Mouse (Mus musculus): ENCODE results near the gene Mlst8. TPM values are rescaled to one million over a fixed set of nuclear protein-coding genes. Genes with fewer than 3 reads are reported as not detected.

Gene Mlst8
- total and polyA plus RNA-seq, 3 experiments: 10.0 to 24.7 (median 14.0) TPM

DNA sequence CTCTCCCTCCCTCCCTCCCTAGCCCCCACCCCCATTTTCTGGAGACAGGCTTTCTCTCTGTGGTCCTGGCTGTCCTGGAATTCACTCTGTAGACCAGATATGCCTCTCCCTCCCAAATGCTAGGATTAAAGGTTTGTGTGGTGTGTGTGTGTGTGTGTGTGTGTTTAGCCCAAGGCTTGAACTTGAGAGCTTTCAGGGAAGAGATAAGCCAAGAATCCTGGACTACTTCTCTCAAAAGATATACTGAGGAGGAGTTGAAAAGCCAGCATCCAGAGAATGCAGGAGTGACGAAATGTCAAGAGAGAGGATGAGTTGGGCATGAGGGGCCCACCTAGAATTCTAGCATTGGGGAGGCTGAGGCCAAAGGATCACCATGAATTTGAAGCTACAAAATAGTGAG, 15.9 kb downstream of the Mlst8 start:
- Histone ChIP-seq H3K9me3 (replicated peaks; ENCODE audit: low read length) (no peaks in the 10 kb centered on the region), H3K4me2 (ENCODE audit: insufficient read depth, low read depth, poor library complexity, severe bottlenecking) (no peak overlapping the region), H3K4me3 (replicated peaks in 1 of 3; ENCODE audit: low read depth in 2 of 3, low read length in 2 of 3, poor library complexity in 1 of 3) (no peak overlapping the region), H3K36me3 (replicated peaks in 1 of 2; ENCODE audit: control insufficient read depth in 1 of 2, insufficient read depth in 1 of 2, low read length in 1 of 2) (peaks cover 3 to 18% of the 10 kb centered on the region in 2 experiments), H3K27me3 (replicated peaks) (no peaks in the 10 kb centered on the region), H3K4me1 (ENCODE audit: control insufficient read depth in 1 of 2, insufficient read depth in 2 of 2) (peaks cover 4 to 7% of the 10 kb centered on the region in 2 experiments; a peak in 2 of 4 replicates), H3K79me2 (replicated peaks; ENCODE audit: control insufficient read depth, extremely low read depth, insufficient read depth, poor library complexity, severe bottlenecking) (no peaks in the 10 kb centered on the region), H3K9ac (ENCODE audit: insufficient read depth, low read depth) (no peak overlapping the region), H3K27ac (ENCODE audit: insufficient read depth, low read depth) (no peak overlapping the region)
- dilution Hi-C loops (cut with MboI; ENCODE audit: extremely low pct_ligation_motif_present, extremely low pct_unique_long_range_greater_than_20kb, low sequenced_read_pairs): no loop called here
- TF ChIP-seq MAFK (IDR thresholded peaks at IDR 0.05; ENCODE audit: insufficient replicate concordance, low read length): no peak
- TF ChIP-seq SMC3 (IDR thresholded peaks at IDR 0.05; ENCODE audit: low read depth, low read length): no peak
- TF ChIP-seq RAD21 (IDR thresholded peaks at IDR 0.05; ENCODE audit: low read depth, low read length): no peak
- no peak for TF ChIP-seq MYC (IDR thresholded peaks at IDR 0.05; ENCODE audit: low read depth, low read length)
- no peak for TF ChIP-seq GABPA (IDR thresholded peaks at IDR 0.05; ENCODE audit: insufficient replicate concordance, low read depth, low read length)
- TF ChIP-seq NRF1 (IDR thresholded peaks at IDR 0.05; ENCODE audit: low read depth, low read length): no peak
- no peak for TF ChIP-seq ZNF384 (IDR thresholded peaks at IDR 0.05; ENCODE audit: low read depth, low read length)
- TF ChIP-seq NELFE (IDR thresholded peaks at IDR 0.05; ENCODE audit: low read depth, low read length): no peak
- no peak for TF ChIP-seq MAX (IDR thresholded peaks at IDR 0.05; ENCODE audit: low read length)
- no peak for TF ChIP-seq USF2 (conservative IDR thresholded peaks at IDR 0.05; ENCODE audit: low read depth, low read length)
- no peak for TF ChIP-seq KAT2A (IDR thresholded peaks at IDR 0.05; ENCODE audit: insufficient replicate concordance, low read length)
- no peak for TF ChIP-seq RCOR1 (conservative IDR thresholded peaks at IDR 0.05; ENCODE audit: low read depth, low read length)
- DNase-seq (ENCODE audit: extremely low read depth): no peak
- in situ Hi-C loops (cut with MboI; ENCODE audit: low pct_ligation_motif_present, low pct_unique_long_range_greater_than_20kb, low sequenced_read_pairs): no loop called here

DNA sequence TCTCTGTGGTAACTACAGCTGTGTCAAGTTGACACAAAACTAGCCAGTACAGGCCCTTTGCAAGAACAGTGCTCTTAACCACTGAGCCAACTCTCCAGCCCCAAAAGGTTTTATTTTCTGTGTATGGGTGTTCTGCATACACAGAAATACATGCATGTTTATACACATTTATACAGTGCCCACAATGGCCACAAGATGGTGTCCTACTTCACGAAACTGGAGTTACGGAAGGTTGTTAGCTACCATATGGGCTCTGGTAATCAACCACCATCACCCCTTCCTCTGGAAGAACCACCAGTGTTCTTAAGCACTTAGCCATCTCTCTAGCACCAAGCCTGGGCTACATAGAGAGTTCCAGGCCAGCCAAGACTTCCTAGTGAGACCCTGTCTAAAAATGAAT, 17.3 kb downstream of the Mlst8 start:
- Histone ChIP-seq H3K27me3 (replicated peaks) (no peaks in the 10 kb centered on the region), H3K79me2 (replicated peaks; ENCODE audit: control insufficient read depth, extremely low read depth, insufficient read depth, poor library complexity, severe bottlenecking) (no peaks in the 10 kb centered on the region), H3K4me2 (ENCODE audit: insufficient read depth, low read depth, poor library complexity, severe bottlenecking) (no peak overlapping the region), H3K9me3 (replicated peaks; ENCODE audit: low read length) (no peaks in the 10 kb centered on the region), H3K36me3 (replicated peaks in 1 of 2; ENCODE audit: control insufficient read depth in 1 of 2, insufficient read depth in 1 of 2, low read length in 1 of 2) (peaks cover 3 to 15% of the 10 kb centered on the region in 2 experiments), H3K9ac (ENCODE audit: insufficient read depth, low read depth) (no peak overlapping the region), H3K27ac (ENCODE audit: insufficient read depth, low read depth) (no peak overlapping the region), H3K4me1 (ENCODE audit: control insufficient read depth in 1 of 2, insufficient read depth in 2 of 2) (peaks cover 4 to 7% of the 10 kb centered on the region in 2 experiments; a peak in 2 of 4 replicates), H3K4me3 (replicated peaks in 1 of 3; ENCODE audit: low read depth in 2 of 3, low read length in 2 of 3, poor library complexity in 1 of 3) (no peak overlapping the region)
- TF ChIP-seq MEF2A (IDR thresholded peaks at IDR 0.05; ENCODE audit: borderline replicate concordance, low read depth, low read length) (no peak), EP300 (IDR thresholded peaks at IDR 0.05; ENCODE audit: low read length) (no peak), SMC3 (IDR thresholded peaks at IDR 0.05; ENCODE audit: low read depth, low read length) (peak; percentile 43), MAX (IDR thresholded peaks at IDR 0.05; ENCODE audit: low read length) (no peak), CTCF (conservative IDR thresholded peaks at IDR 0.05 in 1 of 2, IDR thresholded peaks at IDR 0.05 in 1 of 2; ENCODE audit: low read depth in 2 of 2, low read length in 2 of 2) (peak in 1 of 2 experiments; percentile 63; a peak in 2 of 4 replicates), BHLHE40 (IDR thresholded peaks at IDR 0.05; ENCODE audit: low read depth, low read length) (no peak), HCFC1 (IDR thresholded peaks at IDR 0.05; ENCODE audit: low read depth, low read length) (no peak), RAD21 (IDR thresholded peaks at IDR 0.05; ENCODE audit: low read depth, low read length) (peak; percentile 69)
- dilution Hi-C loops (cut with MboI; ENCODE audit: extremely low pct_ligation_motif_present, extremely low pct_unique_long_range_greater_than_20kb, low sequenced_read_pairs) (no loop called here), in situ Hi-C loops (cut with MboI; ENCODE audit: low pct_ligation_motif_present, low pct_unique_long_range_greater_than_20kb, low sequenced_read_pairs) (no loop called here)
- DNase-seq (ENCODE audit: extremely low read depth): peak; percentile 56

All from CH12.LX (cell line).